Mouse (Mus musculus): ENCODE measurements at regions not wholly inside any gene's neighbourhood (a gene's known extent, or its start where the extent isn't known, plus 50 kb on each side); places are given as distances from the start of the nearest gene placed in this dataset.

DNA sequence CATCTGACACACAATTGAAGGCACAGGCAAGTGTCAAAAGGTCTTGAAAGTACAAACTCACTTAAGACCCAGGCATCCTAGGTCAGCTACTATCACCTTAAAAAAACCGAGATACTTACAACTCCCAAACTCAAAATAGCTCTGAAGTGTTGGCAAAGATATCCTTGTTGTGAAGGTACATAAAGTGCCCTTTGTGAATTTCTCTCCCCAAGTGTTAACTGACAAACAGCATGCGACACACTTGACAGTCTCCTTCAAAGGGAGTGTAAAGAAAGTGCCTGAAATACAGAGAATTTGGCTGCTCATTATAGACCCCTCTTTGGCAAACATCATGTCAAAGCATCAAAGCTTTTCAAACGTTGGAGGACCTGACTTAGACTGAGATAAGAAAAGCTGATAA, 2634.2 kb downstream of the 9330182O14Rik start:
- no peak for TF ChIP-seq CTCF (IDR thresholded peaks at IDR 0.05; ENCODE audit: extremely low read depth, insufficient read depth, insufficient read length, insufficient replicate concordance)
- TF ChIP-seq POLR2A (IDR thresholded peaks at IDR 0.05; ENCODE audit: low read depth, low read length) = no peak

Measured in spleen, adult 2 months (tissue).